Mouse (Mus musculus) right cerebral cortex, postnatal 25 days (tissue): ENCODE measurements around the gene Pigu.

Experiments
- DNase-seq: peaks from one replicate; pipeline ENCODE4 v3.0.0; 2022

The Pigu gene

DNA sequence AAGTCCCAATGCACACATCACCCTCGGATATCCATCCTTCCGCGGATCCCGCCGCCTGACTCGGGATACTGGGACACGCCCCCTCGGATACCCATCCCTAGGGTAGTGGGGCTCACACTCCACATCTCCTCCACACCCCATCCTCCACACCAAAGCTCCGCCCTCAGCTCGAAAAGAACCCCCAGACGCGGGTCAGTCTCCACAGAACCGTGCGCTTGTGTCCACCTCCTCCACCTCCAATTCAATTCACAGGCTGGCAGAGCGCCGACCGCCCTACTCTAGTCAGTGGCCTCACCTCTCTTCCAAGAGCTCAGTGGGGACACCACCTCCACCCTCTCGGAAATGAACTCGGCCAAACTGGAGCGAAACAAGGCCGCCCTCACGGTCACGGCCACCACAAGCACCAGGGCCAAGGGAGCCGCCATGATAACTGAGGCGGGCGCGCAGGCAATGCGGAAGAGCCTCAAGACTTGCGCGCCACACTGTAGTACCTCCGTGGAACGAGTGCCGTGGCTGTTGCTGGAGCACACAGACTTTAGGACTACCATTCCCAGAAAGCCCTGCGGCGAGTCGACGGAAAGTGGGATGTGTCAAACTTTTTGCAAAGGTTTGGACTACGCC lies at the start of gene Pigu:
Gene Pigu (minus strand): TSS at position 460 of the 621 bp plus-strand sequence.
- DNase-seq: peak; percentile 94

DNA sequence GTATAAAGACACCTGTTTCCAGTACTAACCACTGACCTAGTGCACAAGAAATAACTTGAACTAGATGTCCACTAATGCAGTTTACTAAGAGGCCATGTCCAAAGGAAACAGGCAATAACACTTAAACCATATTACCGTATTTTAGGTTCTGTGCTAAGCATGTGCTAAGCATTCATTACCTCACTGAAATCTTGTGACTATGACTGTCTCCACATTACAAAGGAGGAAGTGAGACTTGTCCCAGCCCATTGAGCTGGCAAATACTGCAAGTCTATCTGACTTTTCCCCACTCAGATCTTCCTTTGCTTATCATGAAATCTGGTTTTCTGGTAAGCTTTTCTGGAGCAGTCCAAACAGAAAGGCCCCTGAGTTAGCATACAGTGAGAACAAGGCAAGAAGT lies 47.4 kb upstream of the Pigu start:
- DNase-seq: no peak

- DNase-seq: no peak
These were observed 44.7 kb upstream of the Pigu start for GRCm38 (mm10) chr2:155401926-155402325.

DNA sequence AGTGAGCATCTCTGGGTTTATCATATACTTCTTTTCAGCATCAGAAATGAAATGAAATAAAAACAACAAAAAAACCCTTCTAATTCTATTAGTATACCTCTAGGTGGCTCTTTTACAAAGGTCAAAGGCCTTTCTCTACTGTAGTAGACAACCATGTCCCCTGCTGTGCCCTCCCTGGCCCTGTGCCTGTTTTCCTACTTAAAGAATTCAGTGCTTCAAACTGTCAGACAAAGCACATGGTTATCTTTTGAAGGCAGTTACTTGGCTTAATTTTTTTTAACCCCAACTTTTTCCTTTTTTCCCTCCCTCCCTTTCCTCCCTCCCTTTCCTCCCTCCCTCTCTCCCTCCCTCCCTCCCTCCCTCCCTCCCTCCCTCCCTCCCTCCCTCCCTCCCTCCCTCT lies 43.0 kb upstream of the Pigu start:
- DNase-seq: no peak

DNA sequence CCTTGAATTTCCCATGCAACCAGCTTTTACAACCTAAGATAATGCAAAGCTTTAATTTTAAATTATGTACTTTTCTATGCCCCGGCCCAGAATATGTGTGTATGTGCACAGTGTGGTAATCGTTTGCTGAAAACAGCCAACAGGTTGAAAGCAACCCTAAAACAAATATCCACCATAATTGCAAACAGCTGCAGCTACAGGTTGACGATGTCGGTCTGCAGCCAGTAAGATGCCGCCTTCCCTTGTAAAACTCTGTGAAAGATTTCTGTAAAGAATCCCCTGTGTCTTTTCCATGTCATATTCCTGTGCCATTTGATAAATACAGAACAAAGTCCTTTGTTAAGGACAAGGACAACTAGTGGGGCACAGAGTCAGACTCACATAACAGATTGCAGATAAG lies 37.4 kb upstream of the Pigu start:
- no peak for DNase-seq

GRCm38 (mm10) chr2:155388573-155388972 lies 31.3 kb upstream of the Pigu start:
- DNase-seq: no peak

- no peak for DNase-seq
These were observed 29.8 kb upstream of the Pigu start for GRCm38 (mm10) chr2:155387052-155387451.

- DNase-seq: peak; percentile 39
These were observed 29.3 kb upstream of the Pigu start for GRCm38 (mm10) chr2:155386534-155386899.

DNA sequence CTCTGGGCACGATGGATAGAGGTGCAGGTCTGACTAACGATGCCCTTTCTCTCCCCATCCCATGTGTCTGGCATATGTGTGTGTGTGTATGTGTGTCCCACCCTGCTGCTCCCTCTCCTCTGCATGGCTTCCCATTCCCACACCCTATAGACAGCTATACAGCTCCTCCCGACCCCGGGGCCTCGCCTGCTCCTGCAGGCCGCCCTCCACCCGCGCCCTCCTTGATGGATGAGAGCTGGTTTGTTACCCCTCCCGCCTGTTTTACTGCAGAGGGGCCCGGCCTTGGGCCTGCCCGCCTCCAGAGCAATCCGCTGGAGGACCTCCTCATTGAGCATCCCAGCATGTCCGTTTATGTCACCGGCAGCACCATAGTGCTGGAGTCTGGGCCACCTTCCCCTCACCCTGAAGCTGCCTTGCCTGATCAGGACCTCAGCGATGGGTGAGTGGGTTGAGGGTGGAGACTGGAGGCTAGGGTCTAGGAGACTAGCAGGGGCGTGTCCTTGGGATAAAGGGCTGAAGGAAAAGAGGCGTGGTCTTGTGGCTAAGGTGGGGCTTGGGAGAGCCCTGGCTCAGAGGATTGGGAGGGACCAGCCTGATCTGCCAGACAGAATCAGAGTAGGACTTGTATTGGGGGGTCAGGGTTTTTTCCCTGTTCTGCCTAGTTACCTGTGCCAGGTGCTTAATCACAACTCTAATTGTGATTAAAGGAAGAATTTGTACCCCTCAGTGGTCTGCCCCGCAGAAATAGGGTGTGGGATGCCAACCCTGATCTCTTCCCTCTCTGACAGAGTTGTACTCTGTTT lies 28.7 kb upstream of the Pigu start:
- peak; percentile 31 for DNase-seq

GRCm38 (mm10) chr2:155385090-155385489 lies 27.9 kb upstream of the Pigu start:
- DNase-seq: peak; percentile 56

DNA sequence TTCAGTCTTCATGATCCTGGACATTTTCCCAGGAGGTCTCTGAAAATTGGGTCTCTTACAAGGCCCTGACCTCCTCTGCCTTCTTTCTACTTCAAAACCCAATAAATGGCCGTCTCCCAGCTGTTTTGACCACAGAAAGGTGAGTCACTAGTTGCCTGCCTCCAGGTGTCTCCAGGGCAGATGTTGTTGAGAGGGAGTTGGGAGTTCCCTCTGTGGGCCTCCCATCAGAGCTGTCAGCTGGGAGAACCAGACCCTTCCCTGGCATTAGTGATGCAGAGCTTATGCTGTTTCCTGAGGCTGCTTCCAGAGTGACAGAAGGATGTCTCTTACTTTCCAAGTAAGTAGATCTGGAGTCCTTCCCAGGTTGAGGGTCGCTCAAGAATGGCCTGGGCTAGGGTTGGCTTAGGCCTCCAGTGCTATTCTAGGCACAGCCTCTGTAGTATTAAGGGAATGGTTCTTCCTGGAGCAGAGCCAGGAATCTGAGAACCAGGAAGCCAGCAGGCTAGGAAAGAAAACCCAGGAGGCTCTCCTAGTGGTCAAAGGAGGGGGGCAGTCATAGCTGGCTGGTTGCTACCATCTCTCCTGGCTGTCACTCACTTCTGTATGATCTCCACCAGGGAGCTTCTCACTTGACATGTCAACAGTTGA lies 25.7 kb upstream of the Pigu start:
- DNase-seq: no peak

GRCm38 (mm10) chr2:155382332-155382700 lies 25.1 kb upstream of the Pigu start:
- no peak for DNase-seq

GRCm38 (mm10) chr2:155381643-155382331 lies 24.6 kb upstream of the Pigu start:
- peak; percentile 98 for DNase-seq

GRCm38 (mm10) chr2:155381060-155381437 lies 23.8 kb upstream of the Pigu start:
- no peak for DNase-seq

- DNase-seq: no peak
These were observed 23.2 kb upstream of the Pigu start, which contains the start of gene Trp53inp2 for GRCm38 (mm10) chr2:155380261-155381059. Trp53inp2 (plus strand) TSS chr2:155381059.

- DNase-seq: no peak
These were observed 19.0 kb upstream of the Pigu start for GRCm38 (mm10) chr2:155376191-155376590.

DNA sequence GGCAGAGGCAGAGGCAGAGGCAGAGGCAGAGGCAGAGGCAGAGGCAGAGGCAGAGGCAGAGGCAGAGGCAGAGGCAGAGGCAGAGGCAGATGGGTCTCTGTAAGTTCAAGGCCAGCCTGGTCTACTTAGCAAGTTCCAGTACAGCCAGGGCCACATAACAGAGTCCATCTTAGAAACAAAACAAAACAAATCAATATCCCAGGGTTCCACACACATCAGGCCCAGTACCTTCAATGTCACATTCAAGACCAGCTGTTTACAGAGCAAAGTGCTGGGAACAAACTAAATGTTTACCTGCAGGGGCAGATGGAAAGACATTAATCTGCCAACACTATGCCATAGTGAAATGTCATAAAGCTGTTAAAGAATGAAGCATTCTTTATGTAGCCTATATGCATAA lies 17.3 kb upstream of the Pigu start:
- no peak for DNase-seq

- no peak for DNase-seq
These were observed 16.7 kb upstream of the Pigu start for GRCm38 (mm10) chr2:155373886-155374285.

GRCm38 (mm10) chr2:155373302-155373701 lies 16.1 kb upstream of the Pigu start:
- DNase-seq: no peak

GRCm38 (mm10) chr2:155372451-155372850 lies 15.2 kb upstream of the Pigu start:
- DNase-seq: no peak

DNA sequence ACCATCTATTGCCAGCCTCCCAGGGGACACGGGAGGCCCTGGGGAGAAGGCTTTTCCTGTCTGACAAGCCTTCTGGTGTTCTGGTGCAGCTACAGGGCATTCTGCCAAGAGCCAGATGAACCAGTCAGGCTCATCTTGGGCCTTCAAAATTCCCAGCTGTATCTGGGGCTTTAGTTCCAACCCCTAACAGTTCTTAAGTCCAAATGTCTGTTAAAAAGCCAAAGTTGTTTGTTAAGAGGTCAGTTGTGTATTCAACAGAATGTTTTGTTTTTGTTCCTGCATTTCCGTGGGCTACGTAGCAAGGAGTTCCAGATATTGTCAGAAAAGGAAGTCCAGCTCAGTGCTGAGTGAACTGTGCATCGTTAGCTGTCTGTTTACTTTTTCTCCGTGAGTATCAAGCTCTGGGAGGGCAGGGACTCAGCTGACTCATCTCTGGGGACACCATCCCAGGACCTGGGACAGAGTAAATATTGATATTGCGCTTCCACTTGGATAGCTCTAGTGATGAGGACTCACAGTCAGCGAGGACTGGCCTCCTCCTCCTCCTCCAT lies 12.2 kb upstream of the Pigu start:
- DNase-seq: no peak

DNA sequence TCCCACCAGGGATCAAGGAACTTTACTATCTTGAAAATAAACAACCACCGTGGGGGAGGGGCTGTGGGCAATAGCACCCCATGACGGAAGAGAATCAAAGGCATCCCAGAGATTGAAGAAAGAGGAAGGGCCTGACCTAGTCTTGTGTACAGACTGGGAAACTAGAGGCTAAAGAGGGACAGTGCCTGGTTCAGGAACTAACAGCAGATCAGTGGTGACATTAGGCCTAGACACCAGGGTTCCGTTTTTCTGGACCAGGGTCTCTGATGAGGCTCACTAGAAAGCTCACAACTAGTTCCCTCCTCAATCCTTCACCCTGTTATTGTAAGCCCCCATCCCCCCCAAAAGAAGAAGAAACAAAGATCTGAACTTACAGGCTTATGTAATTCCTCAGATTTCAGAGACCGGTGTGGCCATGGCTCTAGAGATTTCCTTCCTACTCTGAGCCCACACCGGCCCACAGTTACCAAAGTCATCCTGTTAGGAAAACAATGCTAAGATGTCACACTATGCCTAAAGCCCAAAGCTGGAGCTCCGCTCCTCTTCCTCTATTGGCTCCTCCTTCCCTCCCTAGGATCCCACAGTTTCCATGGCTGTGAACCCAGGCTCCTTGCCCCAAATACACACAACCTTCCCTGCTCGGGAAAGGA lies 10.5 kb upstream of the Pigu start:
- no peak for DNase-seq
